Mouse (Mus musculus) olfactory bulb, adult 2 months (tissue): Measurements from ENCODE around the gene Fam50b.

Source experiments
- CTCF ChIP-seq: fragments of 200-500 bp; IDR thresholded peaks from 2 replicates; pipeline ENCODE4 v1.5.1; 2012; ENCODE audit warnings: low read depth, mild to moderate bottlenecking, low read length, moderate library complexity; ENCODE audit not compliant: insufficient read depth
- POLR2A ChIP-seq: fragments of 200-500 bp; IDR thresholded peaks from 2 replicates; pipeline ENCODE4 v1.6.1; 2012; ENCODE audit warnings: mild to moderate bottlenecking, low read depth, low read length, moderate library complexity; ENCODE audit not compliant: insufficient read depth

GRCm38 (mm10) chr13:34725800-34726476, 8.7 kb upstream of the Fam50b start:
- TF ChIP-seq CTCF (no peak), POLR2A (no peak)
